Mouse (Mus musculus) MEL (cell line): ENCODE results near the gene Myd88.
"Not testable (repeated sequence)": the region's sequence is repeated elsewhere in the genome, so short reads cannot be mapped to it uniquely, and the experiment has no call there.

Experiments used
- CHD1 ChIP-seq: IDR thresholded peaks from 2 replicates; pipeline ENCODE4 v1.6.1; 2012; ENCODE audit warnings: low read depth, mild to moderate bottlenecking, inconsistent platforms, low read length, improper control_type of control experiment
- CTCF ChIP-seq, 3 experiments: IDR thresholded peaks in 2 of 3; conservative IDR thresholded peaks in 1 of 3; 2 replicates each; pipeline ENCODE4 v1.5.1; 2011 to 2012; ENCODE audit warnings: low read length in 3 of 3, low read depth in 2 of 3, mild to moderate bottlenecking in 2 of 3, improper control_type of control experiment in 1 of 3, inconsistent platforms in 1 of 3, mixed read lengths in 1 of 3, moderate library complexity in 1 of 3; ENCODE audit not compliant: control insufficient read depth in 1 of 3, insufficient read depth in 1 of 3, poor library complexity in 1 of 3, severe bottlenecking in 1 of 3
- E2F4 ChIP-seq: IDR thresholded peaks from 2 replicates; pipeline ENCODE4 v1.6.1; 2011; ENCODE audit warnings: low read depth, low read length, improper control_type of control experiment, borderline replicate concordance
- MAFK ChIP-seq: IDR thresholded peaks from 2 replicates; pipeline ENCODE4 v1.6.1; 2011; ENCODE audit warnings: low read depth, mild to moderate bottlenecking, low read length, improper control_type of control experiment, borderline replicate concordance
- USF1 ChIP-seq: IDR thresholded peaks from 2 replicates; pipeline ENCODE4 v1.6.1; 2014; ENCODE audit warnings: low read depth, mild to moderate bottlenecking, inconsistent platforms, low read length, improper control_type of control experiment, moderate library complexity
- ZC3H11A ChIP-seq: IDR thresholded peaks from 2 replicates; pipeline ENCODE4 v1.6.1; 2012; ENCODE audit warnings: low read depth, mild to moderate bottlenecking, inconsistent platforms, low read length, improper control_type of control experiment

- not testable (repeated sequence) for TF ChIP-seq ZC3H11A, USF1, MAFK, CHD1, E2F4
- peak in 1 of 3 experiments; percentile 19; a peak in 2 of 6 replicates for TF ChIP-seq CTCF (IDR thresholded peaks at IDR 0.05 in 2 of 3, conservative IDR thresholded peaks at IDR 0.05 in 1 of 3; ENCODE audit: control insufficient read depth in 1 of 3, insufficient read depth in 1 of 3, low read depth in 2 of 3, low read length in 3 of 3, poor library complexity in 1 of 3, severe bottlenecking in 1 of 3)
These were observed 29.6 kb upstream of the Myd88 start for GRCm38 (mm10) chr9:119370770-119371169.
